Mouse (Mus musculus) liver, postnatal 0 days (tissue): ENCODE data around the gene Wipf1. TPM values are rescaled to one million over a fixed set of nuclear protein-coding genes. Genes with fewer than 3 reads are reported as not detected.

ENCODE experiments used
- ATAC-seq: fragments of 200-750 bp; cut with Nextera tagmentation; 2 replicates; pipeline ENCODE4 v1.8.0; 2017; ENCODE audit warnings: mild to moderate bottlenecking, moderate library complexity
- DNase-seq: peaks from one replicate; pipeline ENCODE4 v3.0.0-alpha.2; 2016
- H3K27ac ChIP-seq: fragments of 300-500 bp; sonication (generic); 2 replicates; pipeline ENCODE4 v1.5.1; 2014; ENCODE audit warnings: antibody characterized with exemption, moderate library complexity, mild to moderate bottlenecking, low read depth
- H3K27me3 ChIP-seq: fragments of 300-500 bp; sonication (generic); 2 replicates; pipeline ENCODE4 v1.6.1; 2014; ENCODE audit warnings: low read length, control low read depth, mixed read lengths; ENCODE audit not compliant: insufficient read depth
- H3K36me3 ChIP-seq: fragments of 300-500 bp; sonication (generic); replicated peaks from 2 replicates; pipeline ENCODE4 v1.6.1; 2014; ENCODE audit warnings: mild to moderate bottlenecking, control low read depth, low read length, moderate library complexity, mixed read lengths; ENCODE audit not compliant: insufficient read depth
- H3K4me1 ChIP-seq: fragments of 300-500 bp; sonication (generic); 2 replicates; pipeline ENCODE4 v1.6.1; 2014; ENCODE audit warnings: antibody characterized with exemption, mild to moderate bottlenecking, control low read depth; ENCODE audit not compliant: insufficient read depth
- H3K4me2 ChIP-seq: fragments of 300-500 bp; sonication (generic); 2 replicates; pipeline ENCODE4 v1.6.1; 2014; ENCODE audit warnings: low read depth, mild to moderate bottlenecking, low read length, moderate library complexity, mixed read lengths
- H3K4me3 ChIP-seq: fragments of 300-500 bp; sonication (generic); 2 replicates; pipeline ENCODE4 v1.5.1; 2014; ENCODE audit warnings: low read depth, low read length
- H3K9ac ChIP-seq: fragments of 300-500 bp; sonication (generic); replicated peaks from 2 replicates; pipeline ENCODE4 v1.6.1; 2014; ENCODE audit warnings: mild to moderate bottlenecking, moderate library complexity
- H3K9me3 ChIP-seq: fragments of 300-500 bp; sonication (generic); 2 replicates; pipeline ENCODE4 v1.6.1; 2016; ENCODE audit warnings: mild to moderate bottlenecking, control low read depth, low read length, mixed read lengths
- CTCF ChIP-seq: sonication (generic); IDR thresholded peaks from 2 replicates; pipeline ENCODE4 v1.5.1; 2016; ENCODE audit warnings: antibody characterized with exemption, low read depth
- EP300 ChIP-seq: IDR thresholded peaks from 2 replicates; pipeline ENCODE4 v1.6.1; 2016; ENCODE audit warnings: antibody characterized with exemption, low read depth, mild to moderate bottlenecking
- WGBS: fragments of 180-500 bp; shearing (Covaris S2); extraction: QIAGEN DNeasy Blood & Tissue Kit; methylation state at CpG from one replicate; pipeline ENCODE4 v1.1.7; 2014; ENCODE audit not compliant: insufficient replicate concordance; 5-methylcytosine and 5-hydroxymethylcytosine counted together
- polyA plus RNA-seq: library from polyadenylated mRNA; unstranded; fragments of >200 nt; fragmentation: Nextera tagmentation; extraction: Ambion mirVana; gene quantifications from 2 replicates; pipeline ENCODE4 v1.2.1, GENCODE M21; 2015

Wipf1 gene
- 4.3 TPM in 2 replicates for polyA plus RNA-seq

DNA sequence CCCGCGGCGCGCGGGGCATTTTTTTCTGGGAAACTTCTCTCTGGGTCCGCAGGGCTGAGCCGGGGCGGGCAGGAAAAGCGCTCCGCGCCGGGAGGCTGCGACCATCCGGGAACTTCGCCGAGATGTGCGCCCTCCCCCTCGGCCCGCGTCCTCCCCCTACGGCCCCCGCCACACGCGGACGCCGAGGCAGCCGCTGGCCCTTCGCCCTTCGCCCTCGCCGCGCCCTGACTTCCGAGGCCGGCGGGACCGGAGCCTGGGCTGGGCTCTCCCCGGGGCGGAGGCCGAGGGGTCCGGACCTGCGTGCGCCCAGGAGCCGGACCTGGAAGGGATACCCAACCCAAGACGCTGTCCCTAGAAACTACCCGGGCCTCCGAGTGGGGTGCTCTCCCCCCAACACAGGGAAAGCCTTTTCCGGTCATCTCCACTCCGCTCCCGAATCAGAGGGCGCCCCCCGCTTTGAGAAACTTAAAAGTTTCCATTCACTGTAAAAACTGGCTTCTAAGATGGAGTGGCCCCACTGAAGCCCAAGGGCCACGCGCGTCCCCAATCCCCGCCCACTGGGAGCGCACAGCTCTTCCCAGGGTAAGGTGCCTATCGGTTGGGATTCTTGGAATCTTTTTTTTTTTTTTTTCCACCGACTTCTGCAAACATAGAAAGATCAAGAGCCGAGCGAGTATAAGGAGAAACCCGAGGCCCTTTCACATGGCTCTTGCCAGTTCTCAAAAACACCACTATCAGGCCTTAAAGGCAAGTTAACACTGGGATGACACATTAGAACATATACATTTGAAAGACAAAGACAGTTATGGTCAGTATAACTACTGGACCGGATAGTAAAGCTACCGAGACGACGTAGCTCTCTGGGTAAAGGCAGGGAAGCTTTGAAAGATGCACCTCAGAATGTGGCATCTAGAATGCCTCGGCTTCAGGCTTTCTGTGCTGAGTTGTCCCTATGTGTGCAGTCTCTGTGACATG is at the start of gene Wipf1:
Gene Wipf1 (minus strand): TSS at position 379 of the 975 bp plus-strand sequence.
- 4% methylated on average over 60 of the region's 66 CpGs for WGBS
- peak within 1 kb of the TSS; percentile 63 for H3K27ac ChIP-seq
- no peaks in the 10 kb centered on the region for H3K36me3 ChIP-seq
- peaks cover 10% of the 10 kb centered on the region for H3K27me3 ChIP-seq
- peak within 1 kb of the TSS; percentile 77 for H3K9ac ChIP-seq
- peak; percentile 75 for ATAC-seq
- DNase-seq = peak; percentile 73
- peaks cover 11% of the 10 kb centered on the region for H3K4me1 ChIP-seq
- H3K9me3 ChIP-seq = no peaks in the 10 kb centered on the region
- no peak for TF ChIP-seq EP300
- no peak for TF ChIP-seq CTCF
- peak within 1 kb of the TSS; percentile 95 for H3K4me2 ChIP-seq
- peak within 1 kb of the TSS; percentile 75 for H3K4me3 ChIP-seq

DNA sequence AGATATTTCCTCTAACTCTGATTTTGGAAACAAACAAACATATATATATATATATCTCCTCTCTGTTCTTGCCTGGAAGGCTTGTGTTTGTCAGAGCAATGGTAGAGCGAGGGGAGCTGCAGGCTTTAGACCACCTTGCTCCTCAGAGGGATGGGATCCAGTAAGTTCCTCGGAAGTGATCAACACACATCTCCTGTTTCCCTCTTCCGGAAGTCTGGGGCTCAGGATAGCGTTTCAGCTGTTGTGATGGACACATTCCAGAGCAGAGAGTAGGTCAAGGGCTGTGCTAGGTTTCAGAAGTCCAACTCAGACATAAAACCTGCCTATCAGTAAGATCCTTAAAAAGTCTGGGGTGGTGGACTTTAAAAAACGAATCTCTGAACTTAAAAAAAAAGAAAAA is 49.6 kb upstream of the Wipf1 start:
- Histone ChIP-seq H3K9ac (no peak overlapping the region), H3K4me1 (no peaks in the 10 kb centered on the region), H3K27me3 (no peaks in the 10 kb centered on the region), H3K4me3 (no peak overlapping the region), H3K9me3 (no peaks in the 10 kb centered on the region), H3K36me3 (no peaks in the 10 kb centered on the region), H3K4me2 (no peak overlapping the region), H3K27ac (no peak overlapping the region)
- ATAC-seq = no peak
- WGBS = 48% methylated on average over 5 of the region's 5 CpGs
- DNase-seq = no peak
- TF ChIP-seq CTCF = no peak
- TF ChIP-seq EP300 = no peak

DNA sequence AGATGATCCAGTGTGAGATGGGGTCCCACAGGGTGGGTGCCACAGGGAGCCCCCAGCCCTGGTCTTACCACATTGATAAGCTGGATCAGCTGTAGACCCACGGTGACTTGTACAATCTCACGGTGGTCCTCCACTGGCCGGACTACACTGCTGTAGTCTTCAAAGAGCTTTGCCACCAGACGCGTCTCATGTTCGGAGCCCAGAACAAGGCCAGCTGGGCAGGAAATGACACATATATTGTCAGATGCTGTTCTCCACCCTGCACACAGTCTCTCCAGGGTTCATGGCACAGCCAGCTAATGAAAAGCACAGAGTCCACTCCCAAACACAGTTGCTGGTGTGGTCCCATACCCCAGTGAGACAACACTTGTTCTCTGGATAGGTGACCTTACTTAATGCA is 44.9 kb upstream of the Wipf1 start:
- no peaks in the 10 kb centered on the region for H3K4me1 ChIP-seq
- DNase-seq = no peak
- no peaks in the 10 kb centered on the region for H3K9me3 ChIP-seq
- TF ChIP-seq EP300 = no peak
- no peak for TF ChIP-seq CTCF
- H3K27ac ChIP-seq = no peak overlapping the region
- no peak overlapping the region for H3K4me2 ChIP-seq
- ATAC-seq = no peak
- 64% methylated on average over 6 of the region's 6 CpGs for WGBS
- H3K9ac ChIP-seq = no peak overlapping the region
- no peaks in the 10 kb centered on the region for H3K36me3 ChIP-seq
- H3K4me3 ChIP-seq = no peak overlapping the region
- no peaks in the 10 kb centered on the region for H3K27me3 ChIP-seq

DNA sequence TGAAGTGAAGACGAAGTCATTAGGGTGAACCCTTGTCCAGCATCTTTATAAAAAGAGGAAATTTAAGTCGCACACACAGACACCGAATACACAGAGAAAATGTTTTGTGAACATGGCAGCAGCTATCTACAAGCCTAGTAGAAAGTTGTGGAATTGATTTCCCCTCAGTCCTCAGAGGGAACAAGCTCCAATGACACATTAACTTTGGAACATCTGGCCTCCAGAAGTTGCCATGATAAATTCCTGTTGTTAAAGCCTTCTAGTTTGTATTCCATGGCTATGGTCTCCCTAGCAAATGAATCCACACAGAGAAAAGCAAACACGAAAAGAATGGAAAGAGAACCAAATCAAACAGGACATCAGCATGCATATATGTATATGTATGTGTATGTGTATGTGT is 44.0 kb upstream of the Wipf1 start:
- Histone ChIP-seq H3K36me3 (no peaks in the 10 kb centered on the region), H3K4me3 (no peak overlapping the region), H3K27me3 (no peaks in the 10 kb centered on the region), H3K9ac (no peak overlapping the region), H3K4me1 (no peaks in the 10 kb centered on the region), H3K27ac (no peak overlapping the region), H3K9me3 (no peaks in the 10 kb centered on the region), H3K4me2 (no peak overlapping the region)
- no peak for TF ChIP-seq CTCF
- no peak for TF ChIP-seq EP300
- DNase-seq (no peak), ATAC-seq (no peak)
- WGBS = 75% methylated on average over 4 of the region's 4 CpGs

DNA sequence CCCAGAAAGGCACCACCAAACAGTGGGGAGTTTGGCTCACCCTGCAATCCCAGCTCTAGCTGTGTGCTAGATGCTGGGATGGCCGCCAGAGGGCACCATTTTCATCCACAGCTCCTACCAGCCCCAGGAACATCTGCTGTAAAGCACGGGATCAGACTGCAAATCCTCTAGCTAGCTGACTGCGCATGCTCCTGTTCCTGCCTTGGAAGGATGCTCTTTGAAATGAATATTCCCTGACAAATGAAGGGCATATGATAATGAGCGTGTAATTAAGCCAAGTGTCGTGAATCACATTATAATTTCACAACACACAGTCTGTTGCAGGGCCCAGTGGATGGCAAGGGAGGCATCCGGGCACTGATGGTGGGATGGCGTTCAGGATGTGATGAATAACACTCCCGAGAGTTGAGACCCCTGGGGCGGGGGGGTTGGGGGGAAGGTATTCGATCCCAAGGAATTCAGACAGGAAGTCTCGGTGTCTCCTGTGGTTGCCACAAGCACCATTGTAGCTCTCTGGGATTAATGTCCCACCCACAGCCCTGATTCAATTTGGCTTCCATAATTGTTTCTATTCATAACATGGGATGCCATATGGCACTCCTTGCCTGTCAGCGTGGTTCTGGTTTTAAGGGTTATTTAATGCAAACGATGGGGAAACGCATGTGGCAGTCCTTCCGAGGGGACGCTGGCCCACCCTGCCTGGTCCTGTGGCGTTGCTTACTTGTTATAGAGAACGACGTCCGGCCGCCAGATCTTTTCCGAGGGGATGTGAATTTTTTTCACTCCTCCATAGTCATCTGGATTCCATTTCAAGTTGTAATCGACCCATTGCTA is 43.2 kb upstream of the Wipf1 start:
- H3K4me1 ChIP-seq = no peaks in the 10 kb centered on the region
- DNase-seq = peak; percentile 68
- H3K4me3 ChIP-seq = no peak overlapping the region
- H3K9me3 ChIP-seq = no peaks in the 10 kb centered on the region
- TF ChIP-seq CTCF (peak; percentile 81), EP300 (no peak)
- no peak overlapping the region for H3K9ac ChIP-seq
- H3K27ac ChIP-seq = no peak overlapping the region
- no peak overlapping the region for H3K4me2 ChIP-seq
- 44% methylated on average over 23 of the region's 23 CpGs for WGBS
- peak; percentile 56; the same call in 1 of the 2 replicates for ATAC-seq
- H3K27me3 ChIP-seq = no peaks in the 10 kb centered on the region
- H3K36me3 ChIP-seq = no peaks in the 10 kb centered on the region

DNA sequence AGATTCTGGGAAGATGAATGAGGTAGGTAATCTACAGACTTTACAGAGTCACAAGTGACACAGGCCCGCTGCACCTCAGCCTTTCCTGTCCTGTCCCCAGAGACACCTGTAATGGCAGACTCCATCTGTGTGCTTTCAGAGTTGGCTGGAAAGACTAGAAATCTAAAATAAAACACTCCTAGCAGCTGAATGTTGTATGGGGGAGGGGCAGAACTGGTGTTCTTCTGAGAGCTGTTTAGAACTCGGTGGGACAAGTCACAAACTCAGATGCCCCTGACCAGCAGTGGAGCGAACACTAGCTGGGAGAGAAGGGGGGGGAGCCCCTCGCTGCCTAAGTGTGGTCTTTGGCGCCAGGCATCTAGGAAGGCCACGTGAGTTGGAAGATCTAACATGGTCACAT is 42.4 kb upstream of the Wipf1 start:
- no peaks in the 10 kb centered on the region for H3K4me1 ChIP-seq
- H3K27me3 ChIP-seq = no peaks in the 10 kb centered on the region
- no peak for TF ChIP-seq CTCF
- TF ChIP-seq EP300 = no peak
- no peak overlapping the region for H3K4me2 ChIP-seq
- H3K9ac ChIP-seq = no peak overlapping the region
- no peaks in the 10 kb centered on the region for H3K9me3 ChIP-seq
- DNase-seq = no peak
- 68% methylated on average over 6 of the region's 6 CpGs for WGBS
- ATAC-seq = no peak
- H3K36me3 ChIP-seq = no peaks in the 10 kb centered on the region
- H3K27ac ChIP-seq = no peak overlapping the region
- H3K4me3 ChIP-seq = no peak overlapping the region
